Mouse (Mus musculus) intestine, embryonic 14.5 days (tissue): ENCODE results near the gene Cpox. TPM values are rescaled to one million over a fixed set of nuclear protein-coding genes. Genes with fewer than 3 reads are reported as not detected.

Source experiments
- ATAC-seq: fragments of 200-750 bp; cut with Nextera tagmentation; replicated peaks from 2 replicates; pipeline ENCODE4 v1.8.0; 2017; ENCODE audit warnings: low read depth, moderate number of reproducible peaks, moderate TSS enrichment, moderate library complexity; ENCODE audit not compliant: low FRiP score, low TSS enrichment
- DNase-seq: peaks from one replicate; pipeline ENCODE4 v3.0.0-alpha.2; 2018; ENCODE audit warnings: low spot score
- H3K27ac ChIP-seq: fragments of 300-500 bp; sonication (generic); 2 replicates; pipeline ENCODE4 v1.5.1; 2014; ENCODE audit warnings: low read depth, mild to moderate bottlenecking, control low read depth
- H3K27me3 ChIP-seq: fragments of 300-500 bp; sonication (generic); replicated peaks from 2 replicates; pipeline ENCODE4 v1.6.1; 2014; ENCODE audit warnings: low read length, control low read depth; ENCODE audit not compliant: control insufficient read depth, insufficient read depth
- H3K36me3 ChIP-seq: fragments of 300-500 bp; sonication (generic); 2 replicates; pipeline ENCODE4 v1.6.1; 2014; ENCODE audit warnings: low read length, control low read depth; ENCODE audit not compliant: control insufficient read depth, insufficient read depth
- H3K4me1 ChIP-seq: fragments of 300-500 bp; sonication (generic); replicated peaks from 2 replicates; pipeline ENCODE4 v1.6.1; 2014; ENCODE audit warnings: low read length, control low read depth, mixed read lengths; ENCODE audit not compliant: control insufficient read depth, insufficient read depth
- H3K4me2 ChIP-seq: fragments of 300-500 bp; sonication (generic); 2 replicates; pipeline ENCODE4 v1.6.1; 2014; ENCODE audit warnings: low read length
- H3K4me3 ChIP-seq: fragments of 300-500 bp; sonication (generic); 2 replicates; pipeline ENCODE4 v1.5.1; 2014; ENCODE audit warnings: low read depth, low read length, control low read depth, mixed read lengths
- H3K9ac ChIP-seq: fragments of 300-500 bp; sonication (generic); 2 replicates; pipeline ENCODE4 v1.6.1; 2014; ENCODE audit warnings: mild to moderate bottlenecking, low read length
- H3K9me3 ChIP-seq: fragments of 300-500 bp; sonication (generic); 2 replicates; pipeline ENCODE4 v1.6.1; 2016; ENCODE audit warnings: low read length, control low read depth; ENCODE audit not compliant: control insufficient read depth
- WGBS: fragments of 180-500 bp; shearing (Covaris S2); extraction: QIAGEN DNeasy Blood & Tissue Kit; methylation state at CpG from one replicate; pipeline ENCODE4 v1.1.7; 2014; 5-methylcytosine and 5-hydroxymethylcytosine counted together
- polyA plus RNA-seq: library from polyadenylated mRNA; unstranded; fragments of >200 nt; fragmentation: Nextera tagmentation; extraction: Ambion mirVana; gene quantifications from 2 replicates; pipeline ENCODE4 v1.2.1, GENCODE M21; 2014

The Cpox gene
- polyA plus RNA-seq, 1 experiment from 2014 or later = 32.4 TPM

- no peak for ATAC-seq
- WGBS = 79% methylated on average over 6 of the region's 6 CpGs
Measured at GRCm38 (mm10) chr16:58700174-58700573, 30.1 kb downstream of the Cpox start.

GRCm38 (mm10) chr16:58700816-58701424 lies 30.8 kb downstream of the Cpox start:
- Histone ChIP-seq H3K36me3 (no peaks in the 10 kb centered on the region), H3K4me3 (no peak overlapping the region), H3K9me3 (no peaks in the 10 kb centered on the region), H3K4me2 (no peak overlapping the region), H3K4me1 (no peaks in the 10 kb centered on the region; the same call in 1 of the 2 replicates), H3K27me3 (no peaks in the 10 kb centered on the region), H3K9ac (no peak overlapping the region), H3K27ac (no peak overlapping the region)
- no peak for ATAC-seq
- no peak for DNase-seq
- 83% methylated on average over 12 of the region's 12 CpGs for WGBS

More at GRCm38 (mm10) chr16:58700174-58700573, 30.1 kb downstream of the Cpox start:
- H3K9ac ChIP-seq = no peak overlapping the region
- H3K36me3 ChIP-seq = no peaks in the 10 kb centered on the region
- no peaks in the 10 kb centered on the region for H3K9me3 ChIP-seq
- H3K4me1 ChIP-seq = no peaks in the 10 kb centered on the region; the same call in 1 of the 2 replicates
- no peak overlapping the region for H3K27ac ChIP-seq
- H3K27me3 ChIP-seq = no peaks in the 10 kb centered on the region
- no peak overlapping the region for H3K4me2 ChIP-seq
- no peak for DNase-seq
- H3K4me3 ChIP-seq = no peak overlapping the region

DNA sequence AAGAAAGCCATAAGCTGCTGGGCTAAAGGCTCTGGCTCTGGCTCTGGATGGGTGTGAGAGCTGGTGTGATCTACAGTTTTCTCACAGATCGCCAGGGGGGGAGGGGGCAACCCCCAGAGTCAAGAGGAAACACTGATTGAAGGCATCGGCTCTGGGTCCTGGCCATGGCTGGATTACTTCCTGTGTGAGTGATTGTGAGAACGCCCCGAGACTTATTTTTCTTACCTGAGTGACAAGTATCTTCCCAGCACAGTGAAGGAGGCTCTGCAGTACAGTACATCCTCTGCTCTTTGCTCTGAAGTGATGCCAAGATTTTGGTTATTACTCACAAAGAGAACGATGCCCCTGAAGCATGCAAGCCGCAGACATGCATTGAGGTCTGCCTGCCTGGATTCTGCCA lies 31.7 kb downstream of the Cpox start:
- no peaks in the 10 kb centered on the region for H3K36me3 ChIP-seq
- no peak for ATAC-seq
- no peak overlapping the region for H3K4me3 ChIP-seq
- no peaks in the 10 kb centered on the region for H3K9me3 ChIP-seq
- H3K27ac ChIP-seq = no peak overlapping the region
- H3K4me1 ChIP-seq = no peaks in the 10 kb centered on the region; the same call in 1 of the 2 replicates
- no peaks in the 10 kb centered on the region for H3K27me3 ChIP-seq
- DNase-seq = no peak
- WGBS = 36% methylated on average over 6 of the region's 6 CpGs
- no peak overlapping the region for H3K4me2 ChIP-seq
- no peak overlapping the region for H3K9ac ChIP-seq

GRCm38 (mm10) chr16:58702329-58702932 lies 32.3 kb downstream of the Cpox start:
- Histone ChIP-seq H3K4me2 (no peak overlapping the region), H3K4me1 (no peaks in the 10 kb centered on the region; the same call in 1 of the 2 replicates), H3K27me3 (no peaks in the 10 kb centered on the region), H3K27ac (no peak overlapping the region), H3K4me3 (no peak overlapping the region), H3K9me3 (no peaks in the 10 kb centered on the region), H3K36me3 (no peaks in the 10 kb centered on the region), H3K9ac (no peak overlapping the region)
- DNase-seq (no peak), ATAC-seq (no peak)
- WGBS = 76% methylated on average over 10 of the region's 10 CpGs

- Histone ChIP-seq H3K4me2 (no peak overlapping the region), H3K4me3 (no peak overlapping the region), H3K4me1 (no peaks in the 10 kb centered on the region; the same call in 1 of the 2 replicates), H3K9ac (no peak overlapping the region), H3K36me3 (no peaks in the 10 kb centered on the region), H3K27ac (no peak overlapping the region), H3K27me3 (no peaks in the 10 kb centered on the region), H3K9me3 (no peaks in the 10 kb centered on the region)
- 16% methylated on average over 10 of the region's 10 CpGs for WGBS
- no peak for ATAC-seq
- no peak for DNase-seq
Measured at GRCm38 (mm10) chr16:58703382-58704124, 33.5 kb downstream of the Cpox start.

DNA sequence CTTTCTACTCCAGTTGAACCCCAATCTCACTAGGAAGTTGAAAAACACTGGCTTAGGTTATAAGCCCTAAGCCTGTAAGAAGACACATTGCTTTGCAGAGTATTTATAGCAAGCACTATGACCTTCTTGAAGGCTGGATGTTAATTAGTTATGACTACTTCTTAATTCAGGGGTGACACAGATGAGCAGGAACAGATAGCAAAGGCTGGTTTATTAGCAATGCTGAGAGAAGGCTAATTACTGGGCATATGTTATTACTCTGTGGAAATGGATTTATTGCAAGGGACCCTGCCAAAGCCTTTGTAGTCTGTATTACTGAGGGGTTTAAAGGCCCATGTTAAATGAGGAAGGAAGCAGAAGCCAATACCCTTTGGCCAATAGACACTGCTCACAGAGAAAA lies 34.9 kb downstream of the Cpox start:
- Histone ChIP-seq H3K27ac (no peak overlapping the region), H3K27me3 (no peaks in the 10 kb centered on the region), H3K4me3 (no peak overlapping the region), H3K9me3 (no peaks in the 10 kb centered on the region), H3K4me2 (no peak overlapping the region), H3K4me1 (no peaks in the 10 kb centered on the region; the same call in 1 of the 2 replicates), H3K36me3 (no peaks in the 10 kb centered on the region), H3K9ac (no peak overlapping the region)
- DNase-seq = no peak
- ATAC-seq = no peak

DNA sequence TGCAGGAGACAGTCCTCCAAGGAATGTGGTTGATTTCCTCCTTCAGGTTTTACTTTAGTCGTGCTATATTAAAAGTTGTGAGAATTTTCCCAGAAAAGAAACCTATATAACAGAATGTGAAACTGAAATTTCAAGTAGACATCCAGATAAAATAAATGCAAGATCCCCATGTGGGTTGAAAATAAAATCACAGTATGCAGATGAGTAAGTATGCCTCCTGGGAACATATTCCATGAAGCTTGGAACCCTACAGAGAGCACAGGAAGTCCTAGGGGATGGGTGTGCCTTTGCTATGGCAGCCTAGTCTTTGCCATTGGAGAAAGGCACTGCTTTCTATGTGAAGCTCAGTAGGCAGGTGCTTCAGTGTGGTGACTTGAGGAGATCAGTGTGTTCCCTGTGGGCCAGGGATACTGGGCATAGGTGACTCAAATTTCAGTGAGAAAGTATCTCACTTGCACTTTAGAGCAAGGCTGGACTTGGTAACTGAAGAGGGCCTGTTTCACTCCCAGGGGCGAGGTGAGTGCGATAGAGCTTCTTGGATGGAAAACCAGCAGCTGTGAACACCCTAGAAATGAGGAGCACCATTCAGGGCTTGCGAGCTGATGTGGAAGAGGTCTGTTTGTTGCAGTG lies 37.3 kb downstream of the Cpox start:
- Histone ChIP-seq H3K4me2 (no peak overlapping the region), H3K27me3 (no peaks in the 10 kb centered on the region), H3K4me1 (no peaks in the 10 kb centered on the region; the same call in 1 of the 2 replicates), H3K36me3 (no peaks in the 10 kb centered on the region), H3K9me3 (no peaks in the 10 kb centered on the region), H3K27ac (no peak overlapping the region), H3K9ac (no peak overlapping the region), H3K4me3 (no peak overlapping the region)
- DNase-seq (no peak), ATAC-seq (no peak)
- 86% methylated on average over 4 of the region's 4 CpGs for WGBS

- Histone ChIP-seq H3K27me3 (no peaks in the 10 kb centered on the region), H3K4me1 (no peaks in the 10 kb centered on the region), H3K36me3 (no peaks in the 10 kb centered on the region), H3K9me3 (no peaks in the 10 kb centered on the region), H3K27ac (no peak overlapping the region), H3K4me3 (no peak overlapping the region), H3K9ac (no peak overlapping the region), H3K4me2 (no peak overlapping the region)
- ATAC-seq (no peak), DNase-seq (no peak)
- 72% methylated on average over 3 of the region's 3 CpGs for WGBS
Measured at GRCm38 (mm10) chr16:58708601-58709475, 38.7 kb downstream of the Cpox start.
